Mouse (Mus musculus) thymus, adult 2 months (tissue): ENCODE results near the gene Palmd.

Source experiments
- CTCF ChIP-seq: fragments of 200-500 bp; IDR thresholded peaks from 2 replicates; pipeline ENCODE4 v1.5.1; 2012; ENCODE audit warnings: mild to moderate bottlenecking, control low read depth, low read length, moderate library complexity, borderline replicate concordance; ENCODE audit not compliant: control insufficient read depth, poor library complexity, insufficient read depth; ENCODE audit errors: extremely low read depth
- POLR2A ChIP-seq: fragments of 200-500 bp; IDR thresholded peaks from 2 replicates; pipeline ENCODE4 v1.6.1; 2012; ENCODE audit warnings: mild to moderate bottlenecking, low read length, control low read depth, moderate library complexity; ENCODE audit not compliant: control insufficient read depth, poor library complexity, insufficient read depth; ENCODE audit errors: extremely low read depth

DNA sequence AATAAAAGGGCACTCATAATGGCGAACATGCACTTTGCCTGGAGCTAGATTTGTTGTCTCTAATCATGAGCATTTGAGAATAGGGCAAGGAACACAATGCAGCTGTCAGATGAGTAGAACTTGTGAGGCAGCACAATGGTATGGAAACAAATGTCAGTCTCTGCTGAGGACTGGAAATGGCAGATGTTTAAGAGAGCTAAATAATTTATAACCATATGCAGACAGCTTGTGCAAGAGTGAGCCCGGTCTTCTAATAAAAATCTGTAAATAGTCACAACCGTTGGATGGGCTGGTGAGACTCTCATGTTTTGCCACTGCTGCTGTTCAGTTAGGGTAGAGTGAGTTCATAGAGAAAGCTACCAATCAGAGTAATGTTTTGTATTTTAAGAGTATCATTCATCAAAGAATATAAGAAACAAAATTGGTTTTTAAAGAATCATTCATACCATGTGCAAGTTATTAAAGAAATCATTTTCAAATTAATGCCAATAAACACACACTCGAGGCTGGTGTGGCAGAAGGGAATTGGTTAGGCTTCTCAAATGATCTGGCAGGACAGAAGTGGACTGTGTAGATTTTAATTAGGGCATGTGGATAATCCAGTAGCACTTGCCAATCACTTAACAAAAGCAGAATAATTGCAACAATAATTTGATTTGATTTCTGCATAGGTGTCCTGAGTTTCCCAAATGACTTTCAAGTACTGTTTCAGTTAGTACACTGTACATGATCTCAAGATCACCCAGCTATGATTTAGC, 31.7 kb downstream of the Palmd start:
- no peak for TF ChIP-seq POLR2A
- no peak for TF ChIP-seq CTCF
